Mouse (Mus musculus) cortical plate, adult 2 months (tissue): ENCODE results near the gene Bcl6b. TPM values are rescaled to one million over a fixed set of nuclear protein-coding genes. Genes with fewer than 3 reads are reported as not detected.
A peak's percentile ranks its signal among the peaks of the same experiment; 100 is the strongest.

Experiments used
- H3K27ac ChIP-seq: fragments of 200-500 bp; 2 replicates; pipeline ENCODE4 v1.5.1; 2012; ENCODE audit warnings: low read length, control low read depth, inconsistent platforms; ENCODE audit not compliant: insufficient read depth
- H3K4me1 ChIP-seq: fragments of 200-500 bp; 2 replicates; pipeline ENCODE4 v1.6.1; 2011; ENCODE audit warnings: low read length; ENCODE audit not compliant: control insufficient read depth, insufficient read depth
- H3K4me3 ChIP-seq: fragments of 200-500 bp; 2 replicates; pipeline ENCODE4 v1.5.1; 2011; ENCODE audit warnings: mild to moderate bottlenecking, low read length, control low read depth; ENCODE audit not compliant: insufficient read depth
- CTCF ChIP-seq: fragments of 200-500 bp; IDR thresholded peaks from 2 replicates; pipeline ENCODE4 v1.5.1; 2011; ENCODE audit warnings: mild to moderate bottlenecking, control low read depth, low read length; ENCODE audit not compliant: insufficient read depth; ENCODE audit errors: extremely low read depth
- POLR2A ChIP-seq: fragments of 200-500 bp; IDR thresholded peaks from 2 replicates; pipeline ENCODE4 v1.6.1; 2011; ENCODE audit warnings: mild to moderate bottlenecking, low read length, control low read depth; ENCODE audit not compliant: insufficient read depth; ENCODE audit errors: extremely low read depth
- polyA plus RNA-seq: library from polyadenylated mRNA; depleted of rRNA; stranded (reverse); fragments of >200 nt; gene quantifications from 2 replicates; pipeline ENCODE4 v1.2.3, GENCODE M21; 2012

Bcl6b gene
- polyA plus RNA-seq, 1 experiment, result 1.2 TPM

DNA sequence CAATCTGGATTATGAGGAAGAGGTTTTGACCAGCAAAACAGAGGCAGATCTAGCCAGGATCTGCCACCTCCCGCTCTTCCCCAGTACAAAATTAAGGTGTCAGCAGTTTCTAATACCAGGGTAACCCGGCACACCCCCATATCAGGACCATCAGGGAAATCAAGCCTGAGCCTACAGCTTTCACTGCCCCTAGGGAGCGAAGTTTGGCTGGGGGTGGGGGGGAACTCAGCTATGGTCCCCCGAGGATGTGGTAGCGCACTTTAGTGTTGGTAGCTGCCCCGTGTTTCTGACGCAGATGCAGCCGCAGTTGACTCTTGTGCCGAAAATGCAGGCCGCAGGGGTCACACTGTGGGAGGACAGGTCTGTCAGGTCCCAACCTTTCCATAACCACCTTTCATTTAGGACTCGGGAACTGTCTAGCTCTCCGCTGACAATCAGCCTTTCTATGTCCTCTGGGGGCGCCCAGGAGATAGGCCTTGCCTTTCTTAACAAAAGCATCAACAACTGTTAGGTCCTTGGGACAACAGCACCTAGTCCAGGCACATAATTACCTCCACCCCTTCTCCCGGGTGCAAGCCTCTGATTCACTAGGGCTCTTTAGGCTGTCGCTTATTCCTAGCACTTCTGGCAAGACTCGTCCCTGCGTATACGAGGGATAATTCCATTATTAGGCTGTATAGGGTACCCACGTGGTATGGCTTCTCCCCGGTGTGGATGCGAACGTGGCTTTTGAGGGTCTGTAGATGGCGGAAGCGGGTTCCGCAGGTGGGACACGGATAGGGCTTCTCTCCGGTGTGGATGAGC is 3.6 kb downstream of the Bcl6b start:
- no peak for TF ChIP-seq CTCF
- no peak for TF ChIP-seq POLR2A
- peaks cover 7% of the 10 kb centered on the region for H3K4me1 ChIP-seq
- no peak overlapping the region for H3K27ac ChIP-seq
- H3K4me3 ChIP-seq, result peak overlapping the region; percentile 15; the same call in 1 of the 2 replicates

GRCm38 (mm10) chr11:70223724-70224123 is 5.9 kb downstream of the Bcl6b start:
- TF ChIP-seq CTCF (no peak), POLR2A (no peak)
- Histone ChIP-seq H3K4me1 (peaks cover 7% of the 10 kb centered on the region), H3K4me3 (no peak overlapping the region), H3K27ac (no peak overlapping the region)

GRCm38 (mm10) chr11:70221603-70222500 is 7.7 kb downstream of the Bcl6b start:
- no peak for TF ChIP-seq POLR2A
- TF ChIP-seq CTCF, result no peak
- H3K4me3 ChIP-seq, result peak overlapping the region; percentile 52
- peak overlapping the region; percentile 49 for H3K27ac ChIP-seq
- H3K4me1 ChIP-seq, result peaks cover 7% of the 10 kb centered on the region

DNA sequence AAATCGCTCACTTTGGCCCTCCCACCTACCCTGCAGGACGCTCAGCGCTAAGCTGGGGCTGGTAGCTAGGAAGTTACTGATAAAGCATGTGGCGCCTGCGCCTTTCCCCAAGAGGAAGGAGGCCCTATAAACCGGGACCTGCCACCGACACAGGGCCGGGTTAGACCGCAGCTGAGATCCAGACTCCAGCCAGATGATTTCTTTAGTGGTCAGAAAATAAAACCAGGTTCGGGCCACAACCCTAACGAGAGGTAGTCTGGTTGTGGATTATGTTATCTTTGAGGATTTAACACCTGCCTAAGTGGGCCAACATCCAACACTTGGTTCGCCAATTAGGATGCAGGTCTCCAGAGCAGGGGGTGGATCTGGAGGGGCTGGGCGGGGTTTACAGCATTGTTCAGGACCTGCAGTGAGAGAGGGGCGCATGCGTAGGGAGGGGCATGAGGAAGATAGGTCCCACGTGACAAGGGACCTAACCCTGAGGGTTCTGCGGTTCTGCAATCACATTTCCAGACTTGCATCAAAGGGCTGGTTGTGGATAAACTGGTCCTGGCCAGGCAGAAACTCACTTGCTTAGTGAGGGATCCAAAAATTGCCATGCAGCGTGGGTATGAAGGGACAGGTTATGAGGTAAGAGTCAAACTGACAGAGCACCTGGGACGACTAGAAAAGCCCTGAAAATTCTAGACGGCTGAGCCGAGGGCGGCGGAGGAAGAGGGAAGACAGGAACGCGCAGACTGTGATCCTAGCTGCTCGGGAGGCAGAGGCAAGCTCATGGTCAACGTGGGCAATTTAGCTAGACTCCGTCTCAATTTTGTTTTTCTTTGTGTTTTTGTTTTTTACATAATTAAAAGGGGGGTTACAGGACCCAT is 8.6 kb downstream of the Bcl6b start, which contains the start of gene Slc16a13:
Slc16a13 (minus strand) TSS at position 334 of the 872 bp plus-strand sequence.
- Histone ChIP-seq H3K27ac (peak within 1 kb of the TSS; percentile 49), H3K4me3 (peak within 1 kb of the TSS; percentile 52), H3K4me1 (no peaks in the 10 kb centered on the region)
- TF ChIP-seq CTCF, result no peak
- peak; percentile 100 for TF ChIP-seq POLR2A

DNA sequence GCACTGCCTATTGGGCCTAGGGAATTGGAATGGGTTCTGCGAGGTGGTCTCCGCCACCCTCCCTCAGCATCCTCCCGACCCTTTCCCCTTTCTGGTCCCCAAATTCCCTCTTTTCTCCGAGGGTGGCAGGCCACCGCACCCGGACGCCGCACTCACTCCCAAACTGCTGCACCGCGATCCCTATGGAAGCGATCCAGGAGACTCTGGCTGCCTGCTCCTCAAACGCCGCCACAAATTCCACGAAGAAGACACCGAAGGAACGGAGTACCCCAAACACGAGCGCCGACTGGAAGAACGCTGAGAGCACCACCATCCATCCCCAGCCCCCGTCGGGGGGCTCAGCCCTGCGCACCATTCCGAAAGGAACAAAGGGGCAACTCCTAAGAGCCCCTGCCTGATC is 9.3 kb downstream of the Bcl6b start:
- TF ChIP-seq POLR2A (no peak), CTCF (no peak)
- H3K4me1 ChIP-seq, result no peaks in the 10 kb centered on the region
- H3K27ac ChIP-seq, result peak overlapping the region; percentile 5; the same call in 1 of the 2 replicates
- H3K4me3 ChIP-seq, result peak overlapping the region; percentile 52

- no peaks in the 10 kb centered on the region for H3K4me1 ChIP-seq
- H3K4me3 ChIP-seq, result peak overlapping the region; percentile 52
- TF ChIP-seq CTCF (no peak), POLR2A (no peak)
- H3K27ac ChIP-seq, result peak overlapping the region; percentile 5; the same call in 1 of the 2 replicates
Measured at GRCm38 (mm10) chr11:70219873-70220272, 9.7 kb downstream of the Bcl6b start.

GRCm38 (mm10) chr11:70218741-70219470 is 10.7 kb downstream of the Bcl6b start:
- Histone ChIP-seq H3K4me1 (no peaks in the 10 kb centered on the region), H3K4me3 (no peak overlapping the region; the same call in 1 of the 2 replicates), H3K27ac (no peak overlapping the region)
- TF ChIP-seq CTCF (no peak), POLR2A (no peak)

DNA sequence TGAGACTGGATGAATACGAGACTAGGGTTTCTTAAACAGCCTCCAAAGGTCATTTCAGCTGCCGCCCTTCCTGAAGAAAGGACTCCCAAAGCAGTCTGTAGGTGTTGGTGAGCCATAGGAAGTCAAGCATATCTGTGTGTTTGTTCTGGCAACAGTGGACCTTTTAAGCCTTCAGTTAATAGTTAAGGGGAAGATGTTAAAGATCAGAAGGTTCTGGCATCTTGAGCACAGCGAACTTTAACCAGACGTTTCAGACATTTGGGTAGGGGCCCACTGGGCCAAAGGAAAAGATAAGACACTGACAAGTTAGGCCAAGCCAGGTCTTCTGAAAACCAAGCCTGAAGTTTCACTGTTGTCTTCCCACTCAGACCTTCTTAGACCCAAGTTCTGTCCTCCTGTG is 11.6 kb downstream of the Bcl6b start:
- TF ChIP-seq CTCF, result no peak
- no peak for TF ChIP-seq POLR2A
- Histone ChIP-seq H3K4me1 (no peaks in the 10 kb centered on the region), H3K27ac (no peak overlapping the region), H3K4me3 (no peak overlapping the region)
